Mouse (Mus musculus) CD4-positive, CD25-positive, alpha-beta regulatory T cell, adult 4 months (primary cell): ENCODE measurements at regions not wholly inside any gene's neighbourhood (a gene's known extent, or its start where the extent isn't known, plus 50 kb on each side); places are given as distances from the start of the nearest gene placed in this dataset.

Experiments
- ATAC-seq: one replicate; pipeline ENCODE4 v1.8.0; 2017

DNA sequence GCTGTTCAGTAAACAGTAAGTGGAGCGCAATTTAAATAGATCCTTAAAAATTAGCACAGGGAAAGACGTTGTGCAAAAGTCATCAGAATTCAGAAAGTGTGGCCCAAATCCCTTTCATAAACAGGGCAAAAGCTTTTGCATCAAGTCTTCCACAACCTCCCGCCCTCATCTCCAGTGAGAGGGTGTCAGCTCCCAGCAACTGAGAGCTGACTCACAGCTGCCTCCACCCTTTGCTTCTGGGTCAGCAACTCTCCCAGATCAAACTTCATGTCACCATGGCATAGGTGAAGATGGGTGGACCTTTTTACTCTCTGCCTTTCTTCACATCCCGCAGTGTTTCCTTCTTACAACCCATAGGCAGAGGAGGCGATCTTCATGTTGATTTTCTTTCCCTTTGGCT lies 768.0 kb downstream of the Gm826 start:
- ATAC-seq = no peak

DNA sequence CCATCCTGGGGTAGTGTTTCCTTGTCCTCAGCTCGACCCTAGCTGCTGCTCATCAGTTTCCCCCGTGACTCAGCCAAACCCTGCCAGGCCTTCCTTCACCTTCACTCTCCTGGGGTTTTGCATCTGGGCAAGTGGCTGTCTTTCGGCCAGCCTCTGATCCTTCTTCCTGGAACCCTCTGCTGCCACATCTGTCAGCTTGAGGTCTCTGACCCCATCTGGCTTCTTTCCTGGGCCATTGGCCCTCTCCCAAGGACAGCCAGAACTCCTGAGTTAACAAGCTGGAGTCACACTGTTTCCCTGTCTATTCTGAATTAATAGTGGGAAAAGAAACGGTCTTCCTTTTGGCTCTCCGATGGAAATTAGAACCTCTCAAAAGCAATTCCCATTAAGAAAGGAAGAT lies 767.5 kb downstream of the Gm826 start:
- no peak for ATAC-seq

DNA sequence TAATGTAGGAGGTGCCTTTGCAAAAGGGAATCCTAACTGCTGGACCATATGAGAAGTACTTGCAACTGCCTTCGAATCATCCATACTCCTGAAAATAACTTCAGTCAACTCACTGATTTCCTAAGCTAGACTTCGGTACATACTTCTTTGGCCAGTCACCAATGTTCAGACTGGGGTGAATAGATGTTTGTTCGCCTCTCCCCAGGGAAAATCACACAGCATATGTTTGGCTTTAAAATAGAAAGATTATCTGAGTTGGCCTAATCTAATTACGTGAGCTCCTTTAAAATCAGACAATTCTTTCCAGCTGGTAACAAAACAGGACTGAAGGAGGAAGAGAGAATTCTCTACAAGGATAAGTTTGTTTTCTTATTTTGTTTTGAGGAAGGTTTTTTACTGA lies 765.6 kb downstream of the Gm826 start:
- no peak for ATAC-seq

DNA sequence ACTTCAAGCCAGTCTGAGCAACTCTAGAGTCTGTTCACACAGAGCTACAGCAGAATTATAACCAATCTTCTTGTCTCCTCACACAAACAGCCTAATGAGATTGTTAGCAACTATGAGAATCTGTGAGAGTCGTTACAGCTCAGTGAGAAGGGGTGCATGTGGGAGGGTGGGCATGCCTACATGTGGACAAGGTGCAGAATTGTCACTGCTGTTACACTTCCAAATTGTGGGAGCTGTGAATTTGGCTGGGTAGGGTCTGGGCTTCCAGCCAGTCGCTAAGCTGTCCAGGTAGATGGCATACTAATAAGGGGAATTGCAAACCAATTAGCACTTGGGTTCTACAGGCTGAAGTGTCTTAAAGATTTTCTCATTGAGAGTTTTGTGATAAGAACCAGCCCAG lies 762.1 kb downstream of the Gm826 start:
- no peak for ATAC-seq

DNA sequence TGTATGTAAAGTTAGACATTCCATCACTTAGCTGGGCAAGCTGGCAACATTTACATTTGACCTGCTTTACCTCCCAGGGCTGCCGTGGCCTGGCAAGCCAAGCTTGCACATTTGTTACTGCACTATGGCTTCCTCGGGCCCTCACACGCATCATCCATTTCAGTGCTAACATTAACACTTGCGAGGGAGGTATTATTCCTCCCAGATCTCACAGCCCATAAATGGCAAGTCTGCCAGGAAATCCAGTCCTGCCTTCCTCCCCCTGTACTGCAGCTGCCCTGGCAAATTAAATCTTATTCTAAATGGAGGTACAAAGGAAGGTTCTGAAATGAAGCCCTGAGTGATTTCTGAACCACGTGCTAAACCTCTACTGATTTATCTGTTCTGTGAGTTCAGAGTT lies 758.7 kb downstream of the Gm826 start:
- ATAC-seq = no peak

DNA sequence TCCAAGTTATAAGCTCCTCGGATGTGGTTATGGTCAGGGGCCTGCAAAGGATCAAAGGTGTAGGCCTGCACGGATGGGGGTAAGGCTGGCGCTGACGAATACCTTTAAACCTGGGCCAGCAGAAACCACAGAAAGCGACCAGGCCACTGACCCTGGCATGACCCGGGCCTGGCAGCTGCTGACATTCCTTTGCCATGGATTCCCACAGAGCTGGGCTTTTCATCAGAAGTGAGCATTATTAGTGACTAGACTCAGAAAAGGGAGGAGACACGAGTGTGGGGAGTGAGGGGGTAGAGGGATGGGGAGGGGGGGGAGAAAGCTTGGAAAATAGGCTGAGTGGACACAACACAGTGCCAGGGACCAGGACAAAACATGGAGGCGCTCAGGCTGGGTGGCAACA lies 750.9 kb downstream of the Gm826 start:
- ATAC-seq = no peak

DNA sequence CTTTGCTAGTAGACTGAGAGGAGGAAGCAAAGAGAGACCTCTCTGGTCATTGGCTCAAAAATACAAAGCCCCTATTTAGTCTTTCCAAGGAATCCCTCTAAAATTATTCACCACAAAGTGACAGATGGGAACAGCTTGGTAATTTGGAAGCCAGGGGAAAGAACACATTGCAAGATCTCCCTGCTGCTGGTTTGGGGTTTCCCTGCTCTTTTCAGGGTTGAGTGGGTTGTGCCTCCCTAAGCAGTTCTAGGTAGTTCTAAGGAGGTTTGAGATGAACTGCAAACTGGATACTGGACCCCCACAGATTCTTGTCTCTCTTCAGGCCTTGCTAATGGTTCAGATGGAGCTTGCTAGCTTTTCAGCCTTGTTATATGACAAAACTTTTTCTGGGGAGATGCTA lies 749.3 kb downstream of the Gm826 start:
- no peak for ATAC-seq

DNA sequence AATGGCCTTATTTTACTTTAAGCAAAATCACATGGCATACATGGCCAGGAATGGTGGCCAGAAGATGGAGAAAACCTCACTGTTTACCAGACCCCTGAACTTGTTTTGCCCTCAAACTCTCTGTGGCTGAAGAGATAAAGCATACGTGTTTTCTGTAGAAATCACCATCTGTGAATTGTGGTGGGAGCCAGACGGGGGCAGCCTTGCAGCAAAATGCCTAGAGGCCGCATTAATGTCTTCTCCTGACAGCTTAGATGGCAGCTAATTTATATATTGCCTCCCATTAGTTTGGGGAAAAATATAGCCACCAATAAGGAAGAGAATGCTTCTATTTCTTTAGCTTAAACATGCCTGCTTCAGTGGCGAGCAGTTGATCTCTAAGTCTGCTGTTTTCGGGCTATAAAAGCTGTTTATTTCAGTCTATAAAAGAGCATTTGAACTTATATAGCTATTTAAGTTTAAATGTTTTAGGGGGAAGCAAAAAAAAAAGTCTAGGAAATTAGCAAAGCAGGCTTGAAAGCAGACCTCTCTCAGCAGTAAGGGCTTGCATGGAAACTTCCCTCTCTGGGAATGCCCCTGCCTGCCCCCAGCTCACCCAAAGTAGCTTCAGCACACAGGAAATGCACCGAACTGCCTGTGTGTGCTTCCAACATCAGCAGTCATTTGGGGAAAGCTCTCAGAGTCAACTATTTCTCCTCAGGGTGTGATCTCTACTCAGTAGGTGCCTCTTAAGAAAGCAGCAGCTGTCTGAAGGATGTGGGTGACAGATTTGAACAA lies 747.1 kb downstream of the Gm826 start:
- no peak for ATAC-seq

DNA sequence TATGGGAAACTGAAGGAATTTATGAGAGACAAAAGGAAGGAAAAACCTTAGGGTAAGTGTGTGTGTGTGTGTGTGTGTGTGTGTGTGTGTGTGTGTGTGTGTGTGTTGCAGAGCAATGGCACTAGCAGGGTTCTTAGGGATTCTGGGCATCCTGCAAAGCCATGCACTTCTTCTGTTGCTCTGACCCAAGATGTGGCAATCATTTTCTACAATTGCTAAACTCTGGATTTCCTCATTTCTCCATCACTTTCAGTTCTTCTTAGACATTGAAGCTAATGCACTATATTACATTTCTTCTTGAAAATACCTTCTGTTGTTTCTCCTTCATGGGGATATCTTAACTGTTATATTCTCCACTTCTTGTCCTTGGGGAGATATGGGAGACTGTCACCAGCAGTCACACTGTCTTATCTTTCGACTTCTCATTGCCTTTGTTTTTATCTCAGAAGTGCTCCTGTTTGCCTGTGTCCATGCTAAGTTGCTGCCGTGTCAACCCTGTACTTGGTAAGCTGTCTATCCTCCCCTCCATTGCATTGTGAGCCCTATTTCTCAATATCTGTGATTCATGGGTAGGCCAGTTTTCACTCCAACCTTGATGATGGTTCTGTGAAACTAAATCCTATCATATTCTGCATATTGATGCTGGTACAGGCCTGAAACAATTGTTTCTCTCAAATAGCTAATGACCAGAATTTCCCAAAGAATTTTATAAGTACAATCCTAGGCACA lies 742.4 kb downstream of the Gm826 start:
- ATAC-seq = no peak

DNA sequence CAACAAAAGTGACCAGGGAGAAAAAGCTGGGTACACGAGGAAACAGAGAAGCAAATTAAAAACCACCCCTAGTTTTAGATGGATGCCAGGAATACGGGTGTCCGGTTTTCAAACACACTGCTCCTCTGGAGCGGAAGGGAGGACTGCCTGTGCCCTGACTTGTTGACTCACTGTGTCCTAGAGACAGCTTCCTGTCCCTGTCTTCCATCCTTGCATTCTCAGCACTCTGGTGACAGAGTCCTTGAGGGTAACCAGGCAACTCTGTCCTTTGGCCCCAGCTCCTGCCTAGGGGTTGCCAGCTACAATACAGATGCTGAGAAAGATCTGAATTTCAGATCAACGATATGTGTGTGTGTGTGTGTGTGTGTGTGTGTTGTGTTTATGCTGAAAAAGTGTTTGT lies 741.1 kb downstream of the Gm826 start:
- no peak for ATAC-seq

DNA sequence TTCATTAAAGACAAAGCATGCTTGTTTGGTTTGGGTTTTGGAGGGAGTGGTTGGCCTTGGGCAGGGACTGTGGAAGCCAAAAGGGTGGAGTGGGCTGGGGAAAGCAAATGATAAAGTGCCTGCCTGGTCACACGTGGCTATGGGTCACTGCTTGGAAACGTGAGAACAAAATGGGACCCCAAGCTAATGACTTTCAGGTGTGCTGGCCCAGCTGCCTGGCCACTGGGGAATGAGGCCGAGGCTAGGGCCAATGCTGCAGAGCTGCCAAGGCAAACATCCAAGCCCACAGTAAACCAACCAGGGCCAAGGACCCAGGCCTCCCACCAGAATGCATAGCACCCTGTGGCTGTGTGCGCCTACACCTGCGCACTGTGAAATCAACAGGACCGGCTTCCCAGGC lies 737.7 kb downstream of the Gm826 start:
- no peak for ATAC-seq

DNA sequence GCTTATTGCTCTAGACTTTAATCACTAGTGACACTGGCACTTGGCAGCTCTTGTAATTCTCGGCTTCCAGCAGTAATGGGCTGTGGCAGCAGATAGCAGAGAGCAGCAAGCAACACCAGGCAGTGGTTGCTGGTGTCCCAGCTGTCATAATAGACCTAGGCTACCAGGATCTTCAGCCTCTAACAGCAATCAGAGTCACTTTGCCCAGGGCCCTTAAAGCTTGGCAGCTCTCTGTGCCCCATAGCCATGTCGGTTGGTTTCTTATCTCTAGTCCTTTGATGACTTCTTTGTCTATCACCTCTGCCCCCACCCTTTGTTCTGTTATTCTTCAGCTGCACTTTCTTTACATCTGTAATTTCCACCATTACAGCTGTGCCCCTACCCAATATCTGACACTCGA lies 735.9 kb downstream of the Gm826 start:
- no peak for ATAC-seq

DNA sequence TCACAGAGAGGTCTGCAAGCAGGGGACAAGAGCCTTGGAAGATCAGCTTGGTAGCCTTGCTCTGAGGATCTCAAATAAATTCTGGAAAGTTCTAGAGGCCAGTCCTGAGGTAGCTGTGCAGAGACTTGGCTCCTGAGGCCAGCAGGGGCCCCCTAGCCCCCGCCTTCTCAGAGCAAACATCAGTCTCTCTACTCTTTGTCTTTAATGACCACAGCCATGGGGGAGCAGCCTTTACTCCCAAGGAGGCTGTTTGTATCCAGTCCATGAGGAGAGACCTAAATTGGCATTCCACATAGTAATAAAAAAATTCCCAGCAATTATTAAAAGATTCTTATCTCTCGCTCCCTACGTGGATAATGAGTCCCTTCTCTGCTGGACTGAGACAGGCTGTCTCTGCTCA lies 726.8 kb downstream of the Gm826 start:
- ATAC-seq = no peak

DNA sequence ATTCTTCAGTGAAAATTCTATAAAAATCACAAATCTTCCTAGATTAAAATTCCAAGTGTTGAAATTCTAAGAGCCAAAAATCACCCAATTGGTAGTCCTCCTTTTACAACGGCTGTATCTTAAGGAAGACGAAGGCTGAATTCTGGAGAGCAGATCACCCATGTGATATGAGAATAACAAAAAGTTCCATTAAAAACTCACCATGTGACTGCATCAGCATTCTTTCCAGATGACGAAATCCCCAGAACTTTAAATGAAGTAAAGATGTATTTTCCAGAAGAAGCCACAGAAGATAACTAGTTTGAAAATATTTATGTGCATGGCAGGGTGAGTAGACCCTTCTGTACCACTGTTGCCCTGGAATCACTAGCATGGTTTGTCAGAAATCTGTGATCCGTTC lies 723.5 kb downstream of the Gm826 start:
- no peak for ATAC-seq

DNA sequence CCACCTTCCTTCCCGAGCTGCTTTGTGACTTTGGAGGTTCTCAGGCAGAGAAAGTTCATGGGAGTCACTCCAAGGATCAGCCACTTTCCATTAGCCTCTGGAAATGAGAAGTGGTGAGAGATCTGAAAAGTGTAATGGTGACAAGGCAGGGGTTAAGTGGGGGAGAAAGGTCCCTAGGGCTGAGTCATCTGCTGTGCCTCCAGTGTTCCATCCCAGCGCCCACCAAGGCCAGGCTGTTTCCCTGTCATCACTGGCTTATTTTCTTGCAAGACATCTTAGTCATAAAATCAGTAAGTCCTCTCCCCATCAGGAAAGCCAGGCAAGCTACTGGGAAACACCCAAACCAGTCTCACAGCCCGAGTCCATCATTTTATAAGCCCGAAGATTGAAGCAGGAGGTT lies 717.3 kb downstream of the Gm826 start:
- ATAC-seq = no peak

DNA sequence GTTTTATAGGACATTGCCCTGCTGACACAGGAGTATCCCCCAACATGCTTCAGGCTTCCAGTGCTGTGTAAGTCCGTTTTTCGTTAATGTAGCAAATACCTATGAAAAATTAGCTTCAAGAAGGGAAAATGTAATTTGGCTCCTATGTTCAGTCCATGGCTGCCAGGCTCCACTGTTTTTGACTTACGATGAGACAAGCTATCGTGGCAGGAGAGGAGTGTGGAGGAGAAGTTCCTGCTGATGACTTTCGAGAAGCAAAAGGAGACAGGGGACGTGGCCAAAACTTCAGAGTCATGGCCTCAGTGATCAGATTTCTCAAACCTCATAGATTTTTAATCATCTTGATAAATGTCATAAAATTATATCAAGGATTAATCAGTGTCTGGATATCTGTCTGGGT lies 712.7 kb downstream of the Gm826 start:
- no peak for ATAC-seq

DNA sequence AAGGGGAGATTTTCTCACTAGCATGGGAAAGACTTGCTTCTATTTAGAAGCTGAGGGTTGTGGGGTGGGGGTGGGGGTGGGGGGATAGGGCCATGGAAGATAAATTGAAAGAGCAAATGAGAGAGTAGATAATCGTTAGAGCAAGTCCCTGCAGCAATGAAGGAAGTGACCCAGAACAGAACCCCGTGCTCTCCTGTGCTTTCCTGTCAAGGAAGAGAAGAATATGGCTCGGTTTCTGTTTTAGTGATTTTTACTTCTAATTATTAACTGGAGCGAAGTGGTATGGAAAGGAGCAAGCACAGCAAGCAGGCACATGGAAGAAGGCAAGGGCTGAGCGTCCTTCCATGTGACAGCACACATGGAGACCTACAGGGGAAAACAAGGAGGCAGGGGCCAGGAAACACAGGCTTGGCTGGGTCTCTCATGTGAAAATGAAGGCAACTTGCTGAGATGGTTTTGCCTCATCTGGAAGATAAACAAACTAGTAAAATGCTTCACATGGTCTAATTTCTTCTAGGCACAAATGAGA lies 711.8 kb downstream of the Gm826 start:
- no peak for ATAC-seq

DNA sequence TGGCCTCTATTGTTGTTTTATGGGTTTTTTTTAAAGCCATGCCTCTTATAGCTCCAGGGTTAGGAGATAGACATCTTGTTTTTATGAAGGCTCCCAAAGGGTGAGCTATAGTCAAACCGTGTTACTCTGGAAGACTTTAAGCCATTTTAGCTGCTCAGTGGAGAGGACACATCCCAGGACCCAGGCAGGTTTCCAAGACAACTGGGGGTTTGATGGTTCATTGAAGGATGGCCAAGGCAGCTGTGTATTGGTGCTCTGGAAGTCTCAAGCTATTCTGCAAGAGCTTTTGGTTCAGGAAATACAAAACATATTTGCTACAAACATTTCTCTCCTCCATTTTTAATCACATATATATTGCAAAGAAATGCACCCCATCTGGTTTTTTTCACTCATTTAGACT lies 708.7 kb downstream of the Gm826 start:
- ATAC-seq = no peak

DNA sequence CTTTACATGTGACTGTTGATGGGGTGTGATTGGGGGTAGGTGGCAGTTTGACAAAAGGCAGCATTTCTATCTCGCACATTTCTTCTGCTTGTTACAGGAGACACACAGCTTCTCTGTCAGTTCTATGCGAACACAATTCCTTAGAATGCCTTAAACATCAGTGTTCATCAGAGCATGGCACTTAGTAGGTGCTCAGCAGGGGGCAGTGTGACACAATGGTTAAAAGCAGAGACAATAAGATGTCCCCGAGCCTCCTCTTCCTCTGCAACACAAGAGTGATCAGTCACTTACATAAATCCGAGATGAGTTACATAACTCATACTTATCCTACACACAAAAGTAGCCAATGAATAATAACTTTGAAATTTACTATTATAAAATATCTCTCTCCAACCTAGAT lies 688.1 kb downstream of the Gm826 start:
- ATAC-seq = no peak

DNA sequence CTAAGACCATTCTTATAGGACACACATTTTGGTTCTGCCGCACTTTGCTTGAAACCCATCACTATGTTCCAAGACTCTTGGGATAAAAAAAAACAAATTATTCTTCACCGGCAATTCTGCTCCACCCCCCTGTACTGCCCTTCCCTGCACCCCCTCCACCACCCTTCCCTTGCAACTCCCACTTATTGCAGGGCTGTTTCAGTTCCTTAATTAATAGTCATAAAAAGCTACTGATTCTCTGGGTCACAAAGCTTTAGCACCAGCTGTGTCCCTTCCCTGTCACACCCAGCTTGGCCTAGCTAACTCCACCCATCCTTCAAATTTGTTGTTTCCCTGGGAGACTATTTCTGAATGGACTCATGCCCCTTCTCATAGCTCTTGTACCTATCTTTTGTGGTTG lies 687.4 kb downstream of the Gm826 start:
- no peak for ATAC-seq

DNA sequence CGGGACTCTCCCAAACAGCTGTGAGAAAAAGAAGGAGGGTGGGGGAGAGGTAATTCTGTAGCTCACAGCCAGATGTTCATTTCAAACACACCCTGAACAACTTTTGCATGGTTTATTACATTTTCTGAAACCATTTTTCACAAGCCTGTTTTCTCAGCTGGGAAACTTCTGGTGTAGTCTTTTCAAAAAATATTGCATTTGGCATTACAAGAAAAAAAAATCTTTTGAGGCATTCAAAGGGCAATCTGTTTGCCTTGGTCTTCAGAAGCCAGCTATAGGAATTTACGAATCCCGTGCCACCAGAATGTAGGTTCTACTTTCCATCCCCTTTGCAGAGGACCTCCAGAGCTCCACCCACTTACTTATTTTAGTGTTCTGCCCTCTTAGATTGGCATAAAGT lies 681.7 kb downstream of the Gm826 start:
- no peak for ATAC-seq

DNA sequence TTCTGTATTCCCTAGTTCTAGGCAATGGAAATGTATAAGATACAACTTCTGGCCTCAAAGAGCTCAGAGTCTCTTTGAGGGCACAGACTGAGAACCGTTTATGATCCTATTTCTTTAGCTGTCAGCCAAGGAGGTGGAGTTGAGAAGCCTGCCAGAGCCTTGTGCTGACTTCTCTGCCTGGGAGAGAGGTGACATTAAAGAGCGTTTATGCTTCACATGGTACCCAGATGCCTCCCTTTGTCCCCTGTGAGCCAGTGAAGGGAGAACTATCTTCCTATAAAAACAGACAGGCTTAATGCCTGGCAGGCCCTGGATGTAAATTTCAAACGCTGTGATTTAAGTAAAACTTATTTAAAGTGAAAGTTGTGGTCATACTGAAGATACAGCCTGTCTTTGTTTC lies 657.1 kb downstream of the Gm826 start:
- no peak for ATAC-seq

DNA sequence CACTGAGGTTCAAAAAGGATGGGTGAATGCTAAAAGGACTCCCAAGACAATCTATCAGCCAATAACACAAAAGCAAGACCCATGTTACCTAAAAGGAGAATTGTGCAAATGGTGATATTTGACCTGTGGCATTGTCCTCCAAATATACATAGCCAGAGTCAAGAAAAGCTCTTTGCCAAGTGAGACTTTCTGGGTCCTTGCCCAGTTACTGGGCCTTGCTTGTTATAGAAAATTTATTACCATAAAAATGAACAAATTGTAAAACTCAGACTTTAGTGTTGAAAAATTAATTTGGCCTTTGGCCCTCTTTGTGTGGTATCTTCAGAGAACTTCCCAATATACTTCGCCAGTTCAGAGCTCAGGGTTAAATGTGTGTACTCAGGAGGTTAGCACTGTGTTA lies 653.3 kb downstream of the Gm826 start:
- ATAC-seq = no peak

DNA sequence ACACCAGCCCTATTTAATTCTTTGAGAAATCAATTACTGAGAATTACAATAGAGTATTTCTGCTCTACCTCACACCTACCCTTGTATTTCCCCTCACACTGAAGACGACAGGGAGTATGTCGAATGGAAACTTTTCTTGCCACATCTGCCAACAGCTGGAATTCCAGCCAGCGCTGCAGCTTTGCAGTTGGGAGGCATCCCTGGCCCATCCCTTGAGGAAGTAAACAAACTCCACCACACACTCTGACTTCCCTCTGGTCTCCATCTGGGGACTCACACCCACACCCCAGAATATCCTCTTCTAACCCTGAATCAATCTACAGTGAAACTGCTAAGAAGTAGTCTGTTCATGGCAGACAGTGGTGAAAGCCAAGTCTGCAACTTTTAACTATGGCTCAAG lies 630.9 kb downstream of the Gm826 start:
- no peak for ATAC-seq

DNA sequence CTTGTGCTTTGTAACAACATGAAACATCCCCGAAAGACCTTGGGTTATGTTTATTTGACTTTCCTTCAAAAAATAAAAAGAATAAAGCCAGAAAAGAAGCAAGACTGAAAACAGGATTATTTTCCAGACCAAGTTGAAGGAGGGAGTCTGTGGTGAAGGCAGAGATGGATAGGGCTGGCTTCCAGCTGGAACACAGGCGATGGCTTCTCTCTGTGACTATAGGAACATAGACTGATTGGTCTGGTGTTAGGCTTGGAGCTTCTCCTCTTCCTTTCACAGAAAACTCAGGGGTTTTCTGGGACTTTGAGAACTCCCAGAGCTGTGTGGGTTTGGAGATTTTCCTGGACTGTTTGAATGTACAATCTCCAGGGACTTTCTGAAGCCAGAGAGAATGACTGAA lies 625.8 kb downstream of the Gm826 start:
- no peak for ATAC-seq
